Mouse (Mus musculus) cerebellum, adult 8-10 months (tissue): ENCODE data around the gene Tstd1.

Experiments used
- DNase-seq: peaks from one replicate; pipeline ENCODE4 v3.0.0; 2022

Tstd1 gene

DNA sequence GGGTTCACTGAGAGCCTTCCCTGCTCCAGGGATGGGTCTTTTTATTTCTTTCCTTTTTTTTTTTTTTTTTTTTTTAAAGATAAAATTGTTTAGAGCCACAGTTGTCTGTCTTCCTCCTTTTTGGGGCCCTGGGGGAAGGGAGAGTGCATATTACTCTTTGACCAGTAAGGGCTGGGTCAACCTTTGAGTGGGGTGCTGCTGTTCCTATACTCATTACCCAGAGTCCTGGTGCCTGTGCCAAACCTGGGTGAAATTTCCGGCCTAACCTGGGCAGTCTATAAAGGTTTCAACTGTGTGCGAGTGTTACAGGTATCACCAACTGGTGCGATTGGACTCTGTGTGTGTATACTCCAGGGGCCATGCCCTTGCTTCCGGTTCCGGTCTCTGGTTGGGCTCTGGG is at the start of gene Tstd1:
Gene Tstd1, plus strand, starts transcription at position 213 of the 400 bp plus-strand sequence.
- no peak for DNase-seq

DNA sequence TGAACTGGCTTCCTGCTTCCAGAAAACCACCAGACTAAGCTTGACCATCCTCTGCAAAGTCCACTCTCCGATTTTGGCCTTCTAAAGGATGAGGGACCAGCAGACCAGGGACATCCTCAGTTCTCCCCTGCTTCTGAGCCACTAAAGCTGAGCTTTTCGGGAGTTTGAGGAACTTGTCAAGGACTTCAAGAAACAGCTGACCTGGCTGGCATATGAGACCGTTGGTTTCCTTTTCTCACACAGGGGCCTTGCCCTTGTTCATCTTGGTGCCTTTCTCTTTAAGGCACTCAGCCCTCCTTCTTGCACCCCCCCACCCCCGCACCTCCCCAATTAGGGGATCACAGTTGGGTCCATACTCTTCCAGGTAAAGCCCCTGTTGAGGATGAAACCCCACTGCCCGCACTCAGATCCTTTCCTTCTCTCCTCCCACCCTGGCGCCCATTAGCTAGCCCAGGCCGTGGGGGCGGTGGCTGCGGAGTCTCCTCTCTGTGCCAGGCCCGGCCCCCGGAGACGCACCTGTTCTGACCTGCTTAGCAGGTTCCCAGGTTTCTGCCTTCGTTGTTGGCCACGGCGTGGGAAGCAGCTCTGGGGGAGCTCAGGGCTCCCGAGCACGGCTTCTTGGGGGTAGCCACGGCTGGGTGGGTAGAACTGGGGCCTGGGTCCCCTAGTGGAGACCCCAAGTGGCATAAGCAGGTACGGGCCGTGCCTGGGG is 48.7 kb upstream of the Tstd1 start, which contains the start of gene Nectin4:
Gene Nectin4, plus strand, starts transcription at position 255 of the 712 bp plus-strand sequence.
- no peak for DNase-seq

- no peak for DNase-seq
These were observed 45.8 kb upstream of the Tstd1 start for GRCm38 (mm10) chr1:171372880-171373279.

DNA sequence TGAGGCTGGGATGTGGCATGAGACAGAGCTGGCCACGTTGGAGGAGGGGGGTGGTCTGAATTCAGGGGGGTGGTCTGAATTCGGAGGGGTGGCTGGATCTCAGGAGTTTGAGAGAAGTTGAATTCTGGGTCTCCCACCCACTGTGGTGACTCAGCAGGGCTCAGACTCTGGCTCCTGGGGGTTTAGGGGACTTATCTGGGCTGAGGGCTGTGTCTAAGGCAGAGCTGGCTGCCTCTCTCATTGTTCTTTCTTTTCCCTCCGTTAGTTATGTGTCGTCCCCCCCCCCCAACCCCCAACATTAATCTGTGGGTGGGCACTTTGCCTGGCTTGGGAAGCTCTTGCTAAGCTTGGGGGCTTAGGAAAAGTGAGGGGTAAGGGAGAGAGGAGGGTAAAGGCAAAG is 44.7 kb upstream of the Tstd1 start:
- DNase-seq, result no peak

GRCm38 (mm10) chr1:171375646-171376097 is 43.0 kb upstream of the Tstd1 start:
- DNase-seq, result no peak

DNA sequence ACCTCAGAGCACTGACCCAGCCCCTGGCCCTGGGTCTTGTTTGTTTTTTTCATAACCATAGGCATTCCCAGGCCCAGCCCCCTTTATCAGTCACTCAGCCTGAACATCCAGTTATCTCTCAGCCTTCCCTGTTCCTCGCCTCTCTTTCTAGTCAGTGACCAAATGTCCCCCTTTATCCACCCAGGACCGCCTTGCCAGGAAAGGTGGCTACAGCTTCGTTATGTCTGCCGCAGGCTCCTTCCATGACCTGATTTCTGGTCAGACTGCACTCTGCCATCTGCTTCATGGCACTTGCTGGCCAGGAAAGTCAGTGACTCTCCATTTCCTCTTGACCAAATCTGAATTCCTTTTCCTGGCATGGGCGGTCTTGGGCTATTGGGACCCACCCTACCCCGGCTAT is 40.4 kb upstream of the Tstd1 start:
- DNase-seq, result peak; percentile 45

DNA sequence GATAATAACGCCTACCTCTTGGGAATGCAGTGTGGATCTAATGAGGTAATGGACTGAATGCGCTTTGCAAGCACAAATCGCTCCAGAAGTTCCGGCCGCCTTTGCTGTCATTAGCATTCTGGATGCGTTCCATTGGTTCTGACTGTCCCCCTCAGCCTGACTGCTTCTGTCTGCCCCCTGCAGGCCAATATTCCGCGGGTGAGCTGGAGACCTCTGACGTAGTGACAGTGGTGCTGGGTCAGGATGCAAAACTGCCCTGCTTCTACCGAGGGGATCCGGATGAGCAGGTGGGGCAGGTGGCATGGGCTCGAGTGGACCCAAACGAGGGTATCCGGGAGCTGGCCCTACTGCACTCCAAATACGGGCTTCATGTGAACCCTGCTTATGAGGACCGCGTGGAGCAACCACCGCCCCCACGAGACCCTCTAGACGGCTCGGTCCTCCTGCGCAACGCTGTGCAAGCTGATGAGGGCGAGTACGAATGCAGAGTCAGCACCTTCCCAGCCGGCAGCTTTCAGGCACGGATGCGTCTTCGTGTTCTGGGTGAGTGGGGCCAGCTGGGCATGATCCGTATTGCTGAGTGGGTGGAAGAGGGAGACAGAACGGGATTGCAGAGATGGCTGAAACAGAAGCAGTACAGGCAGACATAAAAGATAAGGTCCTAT is 38.6 kb upstream of the Tstd1 start:
- peak; percentile 85 for DNase-seq

DNA sequence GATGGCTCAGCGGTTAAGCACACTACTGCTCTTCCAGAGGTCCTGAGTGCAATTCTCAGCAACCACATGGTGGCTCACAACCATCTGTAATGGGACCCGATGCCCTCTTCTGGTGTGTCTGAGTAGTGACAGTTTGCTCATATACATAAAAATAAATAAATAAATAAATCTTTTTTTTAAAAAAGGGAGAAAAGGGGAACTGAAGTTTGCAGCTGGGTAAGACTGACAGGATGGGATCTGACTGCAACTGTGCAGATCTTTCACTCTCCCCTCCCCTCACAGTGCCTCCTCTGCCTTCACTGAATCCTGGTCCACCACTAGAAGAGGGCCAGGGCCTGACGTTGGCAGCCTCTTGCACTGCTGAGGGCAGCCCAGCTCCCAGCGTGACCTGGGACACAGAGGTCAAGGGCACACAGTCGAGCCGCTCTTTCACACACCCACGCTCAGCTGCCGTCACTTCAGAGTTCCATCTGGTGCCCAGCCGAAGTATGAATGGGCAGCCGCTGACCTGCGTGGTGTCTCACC is 36.5 kb upstream of the Tstd1 start:
- DNase-seq, result no peak

GRCm38 (mm10) chr1:171384361-171384760 is 34.3 kb upstream of the Tstd1 start:
- DNase-seq, result no peak

DNA sequence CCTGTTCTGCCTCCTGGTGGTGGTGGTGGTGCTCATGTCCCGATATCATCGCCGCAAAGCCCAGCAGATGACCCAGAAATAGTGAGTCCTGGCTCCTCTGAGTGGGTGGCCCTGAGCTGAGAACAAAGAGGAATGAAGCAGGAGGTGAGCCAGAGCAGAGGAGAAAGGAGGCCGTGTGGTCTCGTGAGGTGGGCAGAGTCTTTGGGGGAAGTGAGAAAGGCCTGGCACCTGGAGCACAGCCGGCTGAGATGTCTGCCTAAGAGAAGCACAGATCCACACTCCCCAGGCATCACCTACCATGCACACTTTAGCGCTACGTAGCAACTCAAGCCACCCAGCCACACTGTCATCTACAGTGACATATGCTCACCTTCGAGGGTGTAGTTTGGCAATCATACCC is 33.5 kb upstream of the Tstd1 start:
- DNase-seq, result no peak

- DNase-seq, result no peak
These were observed 31.6 kb upstream of the Tstd1 start for GRCm38 (mm10) chr1:171387099-171387498.

GRCm38 (mm10) chr1:171388376-171389102 is 30.1 kb upstream of the Tstd1 start, which contains the start of gene Arhgap30:
Gene Arhgap30 (plus strand): TSS chr1:171388954.
- no peak for DNase-seq

DNA sequence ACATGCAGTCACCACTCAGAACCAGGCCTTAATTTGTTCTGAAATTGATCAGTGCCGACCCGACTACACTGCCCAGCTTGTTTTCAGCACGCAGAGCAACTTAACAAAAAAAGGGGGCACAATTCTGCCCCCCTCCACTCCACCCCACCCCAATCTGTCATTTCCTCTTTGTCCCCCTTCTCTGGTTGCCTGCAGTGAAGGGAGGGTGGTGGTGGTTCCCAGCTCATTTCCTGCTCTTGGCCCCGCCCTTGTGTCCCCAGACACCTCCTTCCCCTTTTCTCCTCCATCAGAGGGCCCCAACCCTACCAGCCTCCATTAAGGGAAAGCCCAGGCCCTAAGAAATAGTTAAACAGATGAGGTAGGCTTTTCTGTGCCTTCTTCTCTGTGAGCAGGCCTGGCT is 28.6 kb upstream of the Tstd1 start:
- DNase-seq, result no peak

DNA sequence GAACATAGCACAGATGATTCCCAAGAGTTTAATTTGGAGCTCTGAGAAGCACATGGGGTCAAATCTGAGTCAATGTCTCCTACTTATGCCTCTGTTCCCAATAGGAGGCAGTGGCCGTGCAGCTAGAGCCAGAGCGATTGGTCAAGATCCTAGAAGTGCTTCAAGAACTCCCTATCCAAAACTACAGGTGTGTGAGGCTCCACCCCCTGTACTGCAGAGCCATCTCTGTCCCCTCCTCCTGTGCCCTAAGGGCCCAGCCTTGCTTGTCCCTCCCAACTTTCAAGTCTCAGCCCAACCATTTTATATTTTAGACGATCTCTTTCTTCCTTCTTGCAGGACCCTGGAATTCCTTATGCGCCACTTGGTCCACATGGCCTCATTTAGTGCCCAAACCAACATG is 16.9 kb upstream of the Tstd1 start:
- no peak for DNase-seq

DNA sequence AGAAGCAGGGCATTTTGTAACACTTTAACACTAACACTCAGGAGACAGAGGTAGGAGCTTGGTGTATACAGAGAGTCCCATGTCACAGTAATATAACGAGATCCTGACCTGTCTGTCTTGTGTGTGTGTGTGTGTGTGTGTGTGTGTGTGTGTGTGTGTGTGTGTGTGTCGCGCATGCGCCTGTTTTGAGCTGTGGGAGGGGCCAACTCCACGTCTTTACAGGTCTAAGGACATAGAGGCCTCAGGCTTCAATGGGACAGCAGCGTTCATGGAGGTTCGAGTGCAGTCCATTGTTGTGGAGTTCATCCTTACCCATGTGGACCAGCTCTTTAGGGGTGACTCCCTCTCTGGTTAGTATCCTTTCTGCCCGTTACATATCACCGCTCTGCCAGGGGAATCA is 15.7 kb upstream of the Tstd1 start:
- no peak for DNase-seq

DNA sequence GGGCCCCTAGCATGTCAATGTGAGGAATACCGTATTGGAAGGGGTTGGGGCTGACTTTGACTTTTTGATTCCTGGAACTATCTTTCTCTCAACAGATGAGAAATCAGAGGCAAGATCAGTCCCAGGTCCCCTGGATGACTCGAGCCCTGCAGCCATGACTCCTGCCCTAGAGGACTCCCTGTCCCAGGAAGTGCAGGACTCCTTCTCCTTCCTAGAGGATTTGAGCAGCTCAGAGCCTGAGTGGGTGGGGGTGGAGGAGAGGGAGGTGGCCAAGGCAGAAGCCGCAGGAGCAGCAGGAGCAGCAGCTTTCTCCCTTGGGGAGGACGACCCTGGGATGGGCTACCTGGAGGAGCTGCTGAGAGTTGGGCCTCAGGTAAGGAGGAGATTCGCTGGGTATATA is 11.4 kb upstream of the Tstd1 start:
- no peak for DNase-seq

DNA sequence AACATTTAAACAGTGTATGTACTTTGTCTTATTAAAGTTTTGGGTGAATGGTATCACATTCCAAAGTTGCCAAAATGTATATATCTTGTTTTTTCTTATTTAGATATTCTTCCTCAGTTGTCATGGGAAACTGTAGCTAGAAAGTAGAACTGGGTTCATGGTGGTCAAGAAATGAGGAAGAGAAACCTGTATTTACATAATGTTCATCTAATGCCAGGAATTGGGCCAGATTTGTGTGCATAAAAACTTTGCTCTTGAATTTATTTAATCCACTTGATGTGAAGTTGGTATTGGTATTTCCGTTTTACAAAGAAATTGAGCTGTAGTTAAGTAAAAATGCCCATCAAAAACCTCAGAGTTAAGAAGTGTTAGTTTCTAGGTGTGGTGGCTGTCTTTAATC is 8.4 kb upstream of the Tstd1 start:
- no peak for DNase-seq

DNA sequence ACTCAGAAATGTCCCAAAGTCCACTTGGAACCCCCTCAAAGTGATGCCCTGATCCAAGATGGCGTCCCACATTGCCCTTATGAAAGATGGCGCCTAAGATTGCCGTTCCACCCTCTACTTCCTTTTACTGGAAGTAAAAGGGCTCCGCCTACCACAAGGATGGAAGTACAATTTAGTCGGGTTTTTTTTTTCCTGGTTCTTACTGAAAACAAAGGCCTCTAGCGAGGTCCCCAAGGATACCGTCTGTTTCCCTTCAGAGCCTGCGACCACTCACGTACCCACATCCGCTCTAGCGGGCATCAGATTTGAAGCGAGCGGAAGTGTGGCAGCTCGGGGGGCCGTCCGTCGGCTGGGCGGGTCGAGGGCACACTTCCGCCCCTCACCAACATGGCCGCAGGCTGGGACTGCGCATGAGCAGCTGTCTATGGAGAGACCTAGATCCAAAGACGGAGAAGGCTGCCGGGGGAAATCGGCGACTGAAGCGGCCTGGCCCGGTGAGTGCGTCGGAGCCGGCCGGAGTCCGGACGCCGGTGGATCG is 7.7 kb upstream of the Tstd1 start, which contains the start of gene Usf1:
Gene Usf1, plus strand, starts transcription at position 367 of the 538 bp plus-strand sequence.
- DNase-seq, result peak; percentile 93

GRCm38 (mm10) chr1:171411492-171411941 is 7.2 kb upstream of the Tstd1 start:
- DNase-seq, result no peak

DNA sequence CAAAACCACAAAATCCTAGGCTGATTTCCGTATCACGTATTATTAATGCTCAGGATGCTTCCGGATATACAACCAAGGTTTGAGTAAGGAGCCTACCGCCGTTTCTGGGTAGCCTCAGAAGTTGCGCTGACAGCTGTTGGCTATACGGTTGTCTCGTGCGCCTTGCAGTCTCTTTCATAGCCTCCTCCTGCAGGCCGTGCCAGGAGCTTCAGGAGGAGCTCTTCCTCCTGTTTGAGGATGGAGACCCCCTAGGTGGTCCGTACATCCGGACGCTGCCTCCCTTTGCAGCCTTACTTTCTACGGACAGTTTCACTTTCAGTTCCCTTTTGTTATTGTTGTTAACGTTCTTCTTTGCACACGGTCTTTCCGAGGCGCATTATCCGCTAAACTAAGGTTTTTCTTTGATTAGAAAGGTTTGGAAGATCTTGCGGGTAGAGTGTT is 6.7 kb upstream of the Tstd1 start:
- no peak for DNase-seq

DNA sequence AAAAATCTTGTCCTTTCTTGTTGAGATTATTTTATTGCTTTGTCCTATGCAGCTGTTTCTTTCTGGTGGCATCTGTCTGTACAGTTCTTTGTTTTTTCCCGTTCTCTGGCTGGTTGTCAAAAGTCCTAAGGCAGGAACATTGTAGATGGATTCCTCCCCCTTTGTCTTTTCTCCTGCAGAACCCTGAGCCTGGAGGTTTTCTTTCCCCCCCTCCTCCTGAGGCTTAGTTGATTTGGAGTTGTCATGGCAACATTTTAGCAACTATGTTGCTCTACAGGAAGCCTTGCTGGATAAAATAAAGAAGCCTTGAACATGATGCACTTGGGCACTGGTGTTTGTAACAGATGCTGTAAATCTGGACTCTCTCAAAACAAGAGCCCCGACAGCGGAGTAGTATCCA is 6.2 kb upstream of the Tstd1 start:
- no peak for DNase-seq

GRCm38 (mm10) chr1:171413608-171414007 is 5.1 kb upstream of the Tstd1 start:
- no peak for DNase-seq

DNA sequence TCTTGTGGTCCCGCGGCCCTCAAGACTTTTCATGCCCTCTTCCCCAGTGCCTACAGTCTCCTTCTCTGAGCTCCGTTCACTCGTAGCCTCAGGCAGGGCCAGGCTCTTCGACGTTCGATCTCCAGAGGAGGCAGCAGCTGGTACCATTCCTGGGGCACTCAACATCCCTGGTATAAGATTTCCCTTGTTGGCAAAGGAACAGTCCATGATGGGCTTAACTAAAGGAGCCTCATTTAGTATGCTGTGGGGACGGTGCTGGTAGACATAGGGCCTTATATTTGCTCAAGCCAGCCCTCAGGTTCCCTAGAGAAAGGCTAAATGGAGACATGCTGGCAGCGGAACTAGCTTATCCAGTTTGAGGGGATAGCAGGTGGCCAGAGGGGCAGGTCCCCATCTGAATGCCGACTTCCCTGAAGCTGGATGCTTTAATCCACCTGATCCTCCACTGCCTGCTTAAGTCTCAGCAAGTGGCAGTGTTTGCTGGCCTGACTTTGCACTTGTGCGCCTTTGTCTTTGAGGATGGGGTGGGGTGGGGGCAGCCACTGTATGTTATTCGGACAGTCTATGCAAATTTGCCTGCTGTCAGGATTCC is 715 bp downstream of the Tstd1 start:
- no peak for DNase-seq
